Mouse (Mus musculus) intestine, postnatal 0 days (tissue): ENCODE results near the gene Lipa. TPM values are rescaled to one million over a fixed set of nuclear protein-coding genes. Genes with fewer than 3 reads are reported as not detected.

Experiments used
- ATAC-seq: fragments of 200-750 bp; cut with Nextera tagmentation; 2 replicates; pipeline ENCODE4 v1.8.0; 2017; ENCODE audit warnings: mild to moderate bottlenecking, moderate TSS enrichment, moderate library complexity
- H3K27ac ChIP-seq: fragments of 300-500 bp; sonication (generic); 2 replicates; pipeline ENCODE4 v1.5.1; 2014; ENCODE audit warnings: mild to moderate bottlenecking, low read depth, low read length, moderate library complexity
- H3K27me3 ChIP-seq: fragments of 300-500 bp; sonication (generic); replicated peaks from 2 replicates; pipeline ENCODE4 v1.6.1; 2014; ENCODE audit warnings: low read length, mixed read lengths; ENCODE audit not compliant: control insufficient read depth, insufficient read depth
- H3K36me3 ChIP-seq: fragments of 300-500 bp; sonication (generic); 2 replicates; pipeline ENCODE4 v1.6.1; 2014; ENCODE audit warnings: mild to moderate bottlenecking, moderate library complexity; ENCODE audit not compliant: control insufficient read depth, insufficient read depth
- H3K4me1 ChIP-seq: fragments of 300-500 bp; sonication (generic); replicated peaks from 2 replicates; pipeline ENCODE4 v1.6.1; 2014; ENCODE audit warnings: antibody characterized with exemption, low read length, mixed read lengths; ENCODE audit not compliant: control insufficient read depth, insufficient read depth
- H3K4me2 ChIP-seq: fragments of 300-500 bp; sonication (generic); replicated peaks from 2 replicates; pipeline ENCODE4 v1.6.1; 2014; ENCODE audit warnings: low read depth, mild to moderate bottlenecking, moderate library complexity
- H3K4me3 ChIP-seq: fragments of 300-500 bp; sonication (generic); 2 replicates; pipeline ENCODE4 v1.5.1; 2014; ENCODE audit warnings: low read depth, low read length
- H3K9ac ChIP-seq: fragments of 300-500 bp; sonication (generic); 2 replicates; pipeline ENCODE4 v1.6.1; 2014; ENCODE audit warnings: mild to moderate bottlenecking, low read depth, low read length
- H3K9me3 ChIP-seq: fragments of 300-500 bp; sonication (generic); 2 replicates; pipeline ENCODE4 v1.6.1; 2016; ENCODE audit warnings: mixed run types; ENCODE audit not compliant: control insufficient read depth
- CTCF ChIP-seq: sonication (generic); IDR thresholded peaks from 2 replicates; pipeline ENCODE4 v1.5.1; 2016; ENCODE audit warnings: low read depth, mild to moderate bottlenecking, control low read depth, antibody characterized with exemption, moderate library complexity
- WGBS: fragments of 180-500 bp; shearing (Covaris S2); extraction: QIAGEN DNeasy Blood & Tissue Kit; methylation state at CpG from one replicate; pipeline ENCODE4 v1.1.7; 2014; 5-methylcytosine and 5-hydroxymethylcytosine counted together
- polyA plus RNA-seq: library from polyadenylated mRNA; unstranded; fragments of >200 nt; fragmentation: Nextera tagmentation; extraction: Ambion mirVana; gene quantifications from 2 replicates; pipeline ENCODE4 v1.2.1, GENCODE M21; 2015

The Lipa gene
- polyA plus RNA-seq, 1 experiment from 2014 or later = 206 TPM

- no peak for TF ChIP-seq CTCF
- ATAC-seq = no peak
- H3K4me1 ChIP-seq = no peaks in the 10 kb centered on the region
Observed at GRCm38 (mm10) chr19:34532061-34532751, 4.9 kb upstream of the Lipa start.

GRCm38 (mm10) chr19:34526321-34526923, 852 bp downstream of the Lipa start:
- Histone ChIP-seq H3K4me3 (peak overlapping the region; percentile 70), H3K9me3 (no peaks in the 10 kb centered on the region), H3K27me3 (no peaks in the 10 kb centered on the region), H3K27ac (peak overlapping the region; percentile 76), H3K4me2 (peak overlapping the region; percentile 70), H3K4me1 (no peaks in the 10 kb centered on the region), H3K36me3 (peaks cover 13% of the 10 kb centered on the region), H3K9ac (peak overlapping the region; percentile 75)
- TF ChIP-seq CTCF = peak; percentile 59
- peak; percentile 17; the same call in 1 of the 2 replicates for ATAC-seq
- 4% methylated on average over 11 of the region's 11 CpGs for WGBS

More at GRCm38 (mm10) chr19:34532061-34532751, 4.9 kb upstream of the Lipa start:
- Histone ChIP-seq H3K9ac (no peak overlapping the region), H3K27ac (no peak overlapping the region), H3K27me3 (no peaks in the 10 kb centered on the region), H3K4me2 (no peak overlapping the region), H3K36me3 (no peaks in the 10 kb centered on the region), H3K4me3 (no peak overlapping the region), H3K9me3 (no peaks in the 10 kb centered on the region)
- 83% methylated on average over 4 of the region's 4 CpGs for WGBS

- Histone ChIP-seq H3K27ac (no peak overlapping the region), H3K27me3 (no peaks in the 10 kb centered on the region), H3K4me2 (peak overlapping the region; percentile 70), H3K9ac (no peak overlapping the region), H3K36me3 (peaks cover 20% of the 10 kb centered on the region), H3K4me1 (no peaks in the 10 kb centered on the region), H3K9me3 (no peaks in the 10 kb centered on the region), H3K4me3 (0 out of 2 replicates have a peak overlapping the region, but pooled peaks have one; percentile 2)
- WGBS = 47% methylated on average over 9 of the region's 9 CpGs
- ATAC-seq = no peak
- no peak for TF ChIP-seq CTCF
Observed at GRCm38 (mm10) chr19:34524646-34525045, 2.6 kb downstream of the Lipa start.

GRCm38 (mm10) chr19:34523106-34523725, 4.1 kb downstream of the Lipa start:
- peaks cover 20% of the 10 kb centered on the region for H3K36me3 ChIP-seq
- no peaks in the 10 kb centered on the region; the same call in 1 of the 2 replicates for H3K4me1 ChIP-seq
- H3K9me3 ChIP-seq = no peaks in the 10 kb centered on the region
- no peaks in the 10 kb centered on the region for H3K27me3 ChIP-seq
- H3K9ac ChIP-seq = no peak overlapping the region
- 83% methylated on average over 12 of the region's 12 CpGs for WGBS
- TF ChIP-seq CTCF = no peak
- ATAC-seq = no peak
- H3K4me2 ChIP-seq = no peak overlapping the region
- H3K27ac ChIP-seq = no peak overlapping the region
- no peak overlapping the region for H3K4me3 ChIP-seq

GRCm38 (mm10) chr19:34521978-34522377, 5.3 kb downstream of the Lipa start:
- Histone ChIP-seq H3K9me3 (no peaks in the 10 kb centered on the region), H3K4me2 (no peak overlapping the region), H3K4me1 (no peaks in the 10 kb centered on the region; the same call in none of the 2 replicates), H3K4me3 (no peak overlapping the region), H3K27me3 (no peaks in the 10 kb centered on the region), H3K36me3 (peaks cover 20% of the 10 kb centered on the region), H3K27ac (0 out of 2 replicates have a peak overlapping the region, but pooled peaks have one; percentile 21), H3K9ac (no peak overlapping the region)
- TF ChIP-seq CTCF = no peak
- ATAC-seq = no peak
- WGBS = 91% methylated on average over 1 of the region's 1 CpGs

GRCm38 (mm10) chr19:34521361-34521760, 5.9 kb downstream of the Lipa start:
- no peak for TF ChIP-seq CTCF
- ATAC-seq = no peak
- 77% methylated on average over 2 of the region's 2 CpGs for WGBS

More at GRCm38 (mm10) chr19:34521361-34521760, 5.9 kb downstream of the Lipa start:
- H3K27ac ChIP-seq = no peak overlapping the region
- H3K36me3 ChIP-seq = peaks cover 20% of the 10 kb centered on the region
- no peaks in the 10 kb centered on the region for H3K27me3 ChIP-seq
- no peak overlapping the region for H3K4me3 ChIP-seq
- H3K9ac ChIP-seq = no peak overlapping the region
- H3K4me1 ChIP-seq = no peaks in the 10 kb centered on the region; the same call in none of the 2 replicates
- H3K9me3 ChIP-seq = no peaks in the 10 kb centered on the region
- H3K4me2 ChIP-seq = no peak overlapping the region
